Mouse (Mus musculus) embryonic facial prominence, embryonic 13.5 days (tissue): ENCODE data around the gene Zfp319. TPM values are rescaled to one million over a fixed set of nuclear protein-coding genes. Genes with fewer than 3 reads are reported as not detected.
A peak's percentile ranks its signal among the peaks of the same experiment; 100 is the strongest.

Experiments used
- ATAC-seq: fragments of 200-750 bp; cut with Nextera tagmentation; 2 replicates; pipeline ENCODE4 v1.8.0; 2017; ENCODE audit warnings: low read depth; ENCODE audit not compliant: insufficient number of reproducible peaks, insufficient read depth, low FRiP score, low TSS enrichment
- H3K27ac ChIP-seq: fragments of 300-500 bp; sonication (generic); 2 replicates; pipeline ENCODE4 v1.5.1; 2015; ENCODE audit warnings: moderate library complexity, mild to moderate bottlenecking, inconsistent platforms
- H3K27me3 ChIP-seq: fragments of 300-500 bp; sonication (generic); 2 replicates; pipeline ENCODE4 v1.6.1; 2015; ENCODE audit warnings: mild to moderate bottlenecking, inconsistent platforms
- H3K36me3 ChIP-seq: fragments of 300-500 bp; sonication (generic); 2 replicates; pipeline ENCODE4 v1.6.1; 2015; ENCODE audit warnings: mild to moderate bottlenecking, inconsistent platforms
- H3K4me1 ChIP-seq: fragments of 300-500 bp; sonication (generic); 2 replicates; pipeline ENCODE4 v1.6.1; 2015; ENCODE audit warnings: inconsistent platforms
- H3K4me2 ChIP-seq: fragments of 300-500 bp; sonication (generic); 2 replicates; pipeline ENCODE4 v1.6.1; 2015; ENCODE audit warnings: moderate library complexity, mild to moderate bottlenecking, inconsistent platforms
- H3K4me3 ChIP-seq: fragments of 300-500 bp; sonication (generic); 2 replicates; pipeline ENCODE4 v1.5.1; 2015; ENCODE audit warnings: mild to moderate bottlenecking, inconsistent platforms
- H3K9ac ChIP-seq: fragments of 300-500 bp; sonication (generic); 2 replicates; pipeline ENCODE4 v1.6.1; 2015; ENCODE audit warnings: mild to moderate bottlenecking, inconsistent platforms
- H3K9me3 ChIP-seq: fragments of 300-500 bp; sonication (generic); 2 replicates; pipeline ENCODE4 v1.6.1; 2016; ENCODE audit warnings: inconsistent platforms
- WGBS: fragments of 180-500 bp; shearing (Covaris S2); methylation state at CpG from one replicate; pipeline ENCODE4 v1.1.7; 2015; ENCODE audit warnings: mixed read lengths; 5-methylcytosine and 5-hydroxymethylcytosine counted together
- polyA plus RNA-seq: library from polyadenylated mRNA; unstranded; fragments of >200 nt; fragmentation: Nextera tagmentation; extraction: Ambion mirVana; gene quantifications from 2 replicates; pipeline ENCODE4 v1.2.1, GENCODE M21; 2015

Gene Zfp319
- polyA plus RNA-seq, 1 experiment from 2014 or later: 10.9 TPM

DNA sequence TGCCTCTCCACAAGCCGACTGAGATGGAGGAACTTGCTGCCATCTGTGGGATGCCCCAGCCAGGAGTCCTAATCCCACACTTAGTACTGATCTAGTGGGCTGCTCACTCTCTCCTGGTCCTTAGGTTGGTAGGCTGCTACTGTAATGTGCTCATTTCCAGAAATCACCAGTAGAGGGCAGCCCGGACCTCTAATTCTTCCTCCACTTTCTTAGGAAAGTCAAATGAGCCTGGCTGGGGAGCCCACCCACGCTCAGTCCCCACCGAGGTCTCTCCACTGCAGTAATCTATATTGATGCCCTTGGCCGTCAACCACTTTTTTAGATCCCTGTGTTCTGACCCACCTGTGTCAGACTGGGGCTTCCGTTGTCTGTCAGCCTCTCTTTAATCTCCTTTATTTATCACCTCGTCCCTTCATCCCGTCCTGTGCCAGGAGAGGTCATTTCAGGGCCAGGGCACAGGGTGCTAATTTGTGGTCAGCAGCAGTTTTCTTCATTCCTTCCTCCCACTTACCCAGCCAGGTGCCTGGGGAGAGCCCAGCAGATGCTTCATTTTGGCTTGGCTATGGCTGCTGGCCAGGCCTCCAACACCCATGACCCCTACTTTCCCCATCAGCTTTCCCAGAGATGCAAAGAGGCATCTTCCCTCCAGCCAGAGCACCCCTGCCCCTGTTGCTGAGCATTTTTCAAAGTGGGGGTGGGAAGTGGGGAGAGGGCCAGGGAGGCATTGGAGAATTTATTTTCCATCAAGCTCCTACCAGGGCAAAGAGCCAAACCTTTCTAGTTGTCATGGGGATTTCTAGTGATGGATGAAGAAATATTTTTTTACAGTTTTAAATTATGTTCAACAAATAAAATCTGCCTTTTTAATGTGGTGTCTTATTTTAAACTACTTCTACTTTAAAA, 15.1 kb upstream of the Zfp319 start:
- ATAC-seq: no peak
- Histone ChIP-seq H3K4me3 (no peak overlapping the region), H3K9me3 (no peaks in the 10 kb centered on the region), H3K27ac (no peak overlapping the region), H3K9ac (no peak overlapping the region), H3K4me2 (no peak overlapping the region), H3K27me3 (peaks cover 20% of the 10 kb centered on the region), H3K36me3 (peaks cover 32% of the 10 kb centered on the region), H3K4me1 (peaks cover 25% of the 10 kb centered on the region)
- WGBS: 33% methylated on average over 8 of the region's 8 CpGs

DNA sequence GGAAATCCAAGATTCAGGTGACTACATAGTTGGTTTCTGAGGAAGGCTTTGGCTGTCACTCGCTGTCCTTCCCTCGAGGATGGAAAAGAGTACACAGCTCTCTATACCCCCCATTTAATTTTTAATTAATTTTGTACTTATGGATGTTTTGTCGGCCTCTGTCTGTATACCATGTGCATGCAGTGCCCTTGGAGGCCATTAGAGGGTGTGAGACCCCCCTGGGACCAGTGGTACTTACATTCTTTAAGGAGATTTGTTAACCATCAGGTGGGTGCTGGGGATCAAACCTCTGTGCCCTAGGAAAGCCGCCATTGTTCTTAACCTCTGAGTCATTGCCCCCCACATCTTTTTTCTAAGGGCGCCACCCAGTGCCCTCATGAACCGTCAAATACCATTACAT, 12.9 kb upstream of the Zfp319 start:
- H3K36me3 ChIP-seq: peaks cover 54% of the 10 kb centered on the region
- H3K27me3 ChIP-seq: peaks cover 2% of the 10 kb centered on the region
- peaks cover 17% of the 10 kb centered on the region for H3K4me1 ChIP-seq
- no peak overlapping the region for H3K4me3 ChIP-seq
- H3K4me2 ChIP-seq: no peak overlapping the region
- no peaks in the 10 kb centered on the region for H3K9me3 ChIP-seq
- ATAC-seq: no peak
- H3K9ac ChIP-seq: no peak overlapping the region
- H3K27ac ChIP-seq: no peak overlapping the region
- WGBS: 76% methylated on average over 6 of the region's 6 CpGs

DNA sequence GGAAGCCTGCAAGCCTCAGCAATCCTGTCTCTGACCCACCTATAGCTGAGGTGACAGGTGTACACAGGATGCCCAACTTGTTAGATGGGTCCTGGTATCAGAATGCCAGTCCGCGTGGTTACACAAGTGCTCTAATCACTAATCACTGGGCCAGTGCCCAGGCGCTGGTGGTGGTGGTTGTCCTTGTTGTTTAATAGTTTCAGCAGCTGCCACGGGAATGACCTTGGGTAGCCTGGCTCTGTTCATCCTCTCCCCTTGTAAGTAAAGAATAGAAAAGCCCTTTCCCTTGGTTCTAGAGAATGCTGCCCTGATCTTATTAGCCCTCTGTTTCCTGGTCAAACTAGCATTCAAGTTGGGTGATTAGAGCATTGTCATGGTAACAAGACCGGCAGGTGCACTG, 10.0 kb upstream of the Zfp319 start:
- ATAC-seq: no peak
- 66% methylated on average over 5 of the region's 5 CpGs for WGBS
- Histone ChIP-seq H3K4me3 (no peak overlapping the region), H3K9ac (no peak overlapping the region), H3K27me3 (no peaks in the 10 kb centered on the region), H3K27ac (no peak overlapping the region), H3K9me3 (no peaks in the 10 kb centered on the region), H3K36me3 (peaks cover 78% of the 10 kb centered on the region), H3K4me2 (no peak overlapping the region), H3K4me1 (no peaks in the 10 kb centered on the region)

DNA sequence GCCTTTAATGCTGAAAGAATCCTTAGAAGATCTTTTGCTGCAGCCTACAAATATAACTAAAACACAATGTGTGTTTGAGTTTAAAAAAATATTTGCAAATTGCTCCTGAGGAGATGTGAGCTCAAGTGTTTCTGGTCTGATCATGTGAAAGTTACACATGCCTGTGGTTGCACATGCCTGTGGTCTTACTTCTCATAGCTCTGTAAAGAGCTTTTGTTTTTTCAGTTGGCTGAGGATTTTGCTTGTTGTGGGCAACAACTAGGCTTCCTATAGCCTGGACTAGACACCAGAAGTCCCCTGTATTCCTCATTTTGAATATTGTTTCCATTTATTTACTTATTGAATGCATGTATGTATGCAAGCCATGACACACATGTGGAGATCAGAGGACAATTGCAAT, 4.6 kb upstream of the Zfp319 start:
- Histone ChIP-seq H3K9ac (no peak overlapping the region), H3K27me3 (no peaks in the 10 kb centered on the region), H3K4me2 (no peak overlapping the region), H3K27ac (no peak overlapping the region), H3K4me3 (no peak overlapping the region), H3K4me1 (peaks cover 4% of the 10 kb centered on the region; the same call in 1 of the 2 replicates), H3K9me3 (no peaks in the 10 kb centered on the region), H3K36me3 (peaks cover 59% of the 10 kb centered on the region)
- no peak for ATAC-seq

DNA sequence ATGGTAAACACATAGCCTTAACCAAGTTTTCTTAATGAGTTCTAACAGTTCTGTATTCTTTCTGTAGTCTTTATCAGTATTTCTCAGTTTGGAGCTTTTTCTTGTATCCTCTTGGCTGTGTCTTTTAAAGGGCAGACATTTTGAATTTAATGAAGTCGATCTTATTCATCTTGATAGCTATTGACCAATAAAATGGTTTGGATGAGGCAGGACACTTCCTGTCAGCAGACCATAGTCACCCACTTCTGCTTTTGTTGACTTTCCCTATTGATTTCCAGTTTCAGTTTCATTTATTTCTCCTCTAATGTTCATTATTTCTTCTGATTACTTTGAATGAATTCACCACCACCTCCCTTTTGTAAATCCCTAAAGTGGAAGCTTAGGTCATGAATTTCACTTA, 4.0 kb upstream of the Zfp319 start:
- ATAC-seq: no peak
- peaks cover 5% of the 10 kb centered on the region; the same call in 1 of the 2 replicates for H3K4me1 ChIP-seq
- H3K27me3 ChIP-seq: no peaks in the 10 kb centered on the region
- H3K4me2 ChIP-seq: no peak overlapping the region
- no peak overlapping the region for H3K9ac ChIP-seq
- 91% methylated on average over 1 of the region's 1 CpGs for WGBS
- H3K9me3 ChIP-seq: no peaks in the 10 kb centered on the region
- no peak overlapping the region for H3K27ac ChIP-seq
- H3K4me3 ChIP-seq: no peak overlapping the region
- H3K36me3 ChIP-seq: peaks cover 52% of the 10 kb centered on the region

DNA sequence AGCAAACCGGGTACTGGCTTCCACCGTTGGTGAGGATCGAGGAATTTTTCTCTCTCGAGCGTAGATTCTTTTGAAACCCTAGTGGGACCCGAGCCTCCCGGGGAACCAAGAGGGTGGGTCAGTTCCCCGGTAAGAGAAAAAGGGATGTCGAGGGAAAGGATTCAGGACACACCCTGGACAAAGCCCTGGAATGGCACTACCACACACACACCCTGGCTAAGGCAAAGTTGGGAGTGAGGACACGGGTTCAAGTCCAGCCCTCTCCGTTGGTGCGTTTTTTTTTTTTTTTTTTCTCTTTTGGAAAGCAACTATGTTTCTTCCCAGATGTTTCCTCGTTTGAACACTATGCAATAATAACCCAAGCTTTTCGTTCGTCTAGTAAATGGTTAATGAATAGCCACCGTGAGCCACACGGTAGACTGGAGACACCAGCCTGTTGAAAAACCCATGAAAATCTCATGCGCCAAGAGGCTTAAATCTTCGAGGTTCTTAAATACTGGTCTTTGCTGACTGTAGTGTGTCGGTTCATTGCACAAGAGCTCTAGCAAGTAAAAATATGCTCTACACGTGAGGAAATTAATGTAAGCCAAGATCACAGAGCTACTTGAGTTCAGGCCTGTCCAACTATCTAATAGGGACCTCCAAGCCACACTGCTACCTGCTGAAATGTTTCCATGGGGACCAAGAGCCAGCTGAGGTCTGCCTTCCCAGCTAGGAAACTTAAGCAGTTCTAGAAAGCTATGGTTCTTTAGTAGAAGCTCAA, 868 bp upstream of the Zfp319 start:
- Histone ChIP-seq H3K9ac (peak overlapping the region; percentile 98), H3K27me3 (no peaks in the 10 kb centered on the region), H3K9me3 (no peaks in the 10 kb centered on the region), H3K27ac (peak overlapping the region; percentile 99), H3K4me2 (peak overlapping the region; percentile 81), H3K4me1 (peaks cover 20% of the 10 kb centered on the region), H3K36me3 (peaks cover 44% of the 10 kb centered on the region), H3K4me3 (peak overlapping the region; percentile 84)
- 25% methylated on average over 21 of the region's 21 CpGs for WGBS
- ATAC-seq: no peak

DNA sequence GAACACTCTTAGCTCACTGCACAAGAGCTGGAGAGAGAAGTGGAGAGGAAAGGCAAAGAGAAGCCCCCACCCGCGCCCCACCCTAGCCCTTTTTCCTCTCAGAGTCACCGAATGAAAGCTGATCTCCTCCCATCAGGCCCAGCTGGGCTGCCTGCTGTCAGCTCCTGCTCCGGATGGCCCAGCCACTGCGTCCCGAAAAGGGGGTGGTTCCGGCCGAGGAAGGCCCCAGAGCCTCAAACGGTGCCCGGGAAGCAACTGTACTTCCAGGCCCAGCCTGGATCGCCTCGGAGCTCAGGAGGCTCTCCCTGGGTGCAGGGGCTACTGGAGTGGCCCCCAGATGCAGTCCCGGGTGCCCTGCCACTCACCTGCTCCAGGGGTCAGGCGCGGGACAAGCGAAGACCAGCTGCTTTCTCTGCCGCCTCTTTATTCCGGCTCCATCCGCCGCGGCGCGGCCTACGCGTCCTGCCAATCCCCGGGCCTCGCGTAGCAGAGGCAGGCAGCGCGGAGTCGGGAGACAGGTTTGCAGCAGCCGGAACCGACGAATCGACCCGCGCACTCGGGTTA, 512 bp downstream of the Zfp319 start:
- H3K4me1 ChIP-seq: peaks cover 26% of the 10 kb centered on the region
- under 1% methylated on average over 38 of the region's 38 CpGs for WGBS
- H3K4me2 ChIP-seq: peak overlapping the region; percentile 81
- peak overlapping the region; percentile 99 for H3K27ac ChIP-seq
- H3K9ac ChIP-seq: peak overlapping the region; percentile 98
- no peaks in the 10 kb centered on the region for H3K27me3 ChIP-seq
- peak overlapping the region; percentile 84 for H3K4me3 ChIP-seq
- peak; percentile 16; the same call in 1 of the 2 replicates for ATAC-seq
- H3K9me3 ChIP-seq: no peaks in the 10 kb centered on the region
- peaks cover 51% of the 10 kb centered on the region for H3K36me3 ChIP-seq

DNA sequence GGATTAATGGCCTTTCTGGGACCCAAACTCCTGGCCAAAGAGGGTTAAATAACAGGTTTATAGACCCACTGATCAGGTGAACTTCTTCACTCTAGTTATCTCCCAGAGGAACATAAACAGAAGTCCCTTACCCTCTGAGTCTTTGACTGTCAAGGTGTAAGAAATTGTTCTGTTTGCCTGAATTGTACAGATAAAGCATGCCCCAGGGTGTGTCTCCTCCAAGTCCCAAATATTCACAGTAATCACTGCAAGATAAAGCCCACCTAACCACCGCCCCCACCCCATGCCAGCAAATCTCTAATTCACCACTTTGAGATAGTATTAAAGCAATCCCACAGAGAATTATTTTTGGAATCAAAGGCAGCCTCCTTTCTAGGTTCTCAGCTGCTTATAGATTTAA, 1.4 kb downstream of the Zfp319 start:
- Histone ChIP-seq H3K4me1 (peaks cover 26% of the 10 kb centered on the region), H3K36me3 (peaks cover 58% of the 10 kb centered on the region), H3K4me2 (peak overlapping the region; percentile 81), H3K9ac (peak overlapping the region; percentile 98), H3K9me3 (no peaks in the 10 kb centered on the region), H3K4me3 (peak overlapping the region; percentile 84), H3K27ac (peak overlapping the region; percentile 99), H3K27me3 (no peaks in the 10 kb centered on the region)
- no peak for ATAC-seq
- 68% methylated on average over 1 of the region's 1 CpGs for WGBS

DNA sequence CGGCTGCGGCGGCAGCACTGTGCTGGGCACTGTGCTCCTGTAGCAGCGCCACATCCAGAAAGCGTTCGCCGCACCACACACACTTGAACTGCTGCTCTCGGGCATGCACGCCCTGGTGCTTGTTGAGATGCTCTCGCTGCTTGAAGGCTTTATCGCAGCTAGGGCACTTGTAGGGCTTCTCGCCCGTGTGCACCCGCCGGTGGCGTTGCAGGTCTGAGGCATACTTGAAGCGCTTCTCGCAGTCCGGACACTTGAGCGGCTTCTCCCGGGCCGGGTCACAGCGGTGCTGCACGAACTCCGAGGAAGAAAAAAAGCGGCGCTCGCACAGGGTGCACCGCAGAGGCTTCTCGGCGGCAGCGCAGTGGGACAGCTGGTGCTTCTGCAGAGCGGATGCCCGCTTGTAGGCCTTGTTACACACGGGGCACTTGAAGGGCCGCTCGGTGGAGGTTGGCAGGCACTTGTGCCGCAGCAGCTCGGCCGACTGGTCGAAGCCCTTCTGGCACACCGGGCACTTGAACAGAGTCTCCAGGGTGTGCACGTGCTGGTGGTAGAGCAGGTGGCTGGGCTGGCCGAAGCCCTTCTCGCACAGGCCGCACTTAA, 3.8 kb downstream of the Zfp319 start:
- H3K9ac ChIP-seq: no peak overlapping the region

DNA sequence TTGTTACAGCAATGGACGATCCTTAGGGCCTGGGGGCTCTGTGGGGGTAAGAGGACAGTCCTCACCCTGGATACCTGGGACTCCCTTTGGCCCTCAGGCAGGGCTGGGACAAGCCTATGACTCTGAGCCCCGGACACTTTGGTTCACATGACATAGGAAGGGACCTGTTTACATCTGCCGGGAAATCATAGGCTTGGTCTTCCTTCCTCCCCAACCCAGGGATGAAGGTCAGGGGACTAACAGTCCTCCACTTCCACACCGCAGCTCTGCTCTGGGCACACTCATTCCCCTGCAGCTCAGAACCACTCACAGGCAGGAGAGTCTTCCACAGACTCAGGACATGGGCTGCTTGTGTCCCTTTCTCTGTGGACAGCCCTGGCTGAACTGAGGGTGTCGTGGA, 4.9 kb downstream of the Zfp319 start:
- H3K27ac ChIP-seq: no peak overlapping the region
- H3K27me3 ChIP-seq: no peaks in the 10 kb centered on the region
- H3K36me3 ChIP-seq: peaks cover 61% of the 10 kb centered on the region
- peaks cover 22% of the 10 kb centered on the region for H3K4me1 ChIP-seq
- H3K9me3 ChIP-seq: no peaks in the 10 kb centered on the region
- H3K4me2 ChIP-seq: no peak overlapping the region
- 92% methylated on average over 5 of the region's 5 CpGs for WGBS
- no peak for ATAC-seq
- H3K4me3 ChIP-seq: no peak overlapping the region
- no peak overlapping the region for H3K9ac ChIP-seq

More for the DNA sequence above, 3.8 kb downstream of the Zfp319 start:
- peaks cover 25% of the 10 kb centered on the region for H3K4me1 ChIP-seq
- ATAC-seq: no peak
- no peak overlapping the region for H3K4me3 ChIP-seq
- WGBS: 85% methylated on average over 46 of the region's 46 CpGs
- no peaks in the 10 kb centered on the region for H3K9me3 ChIP-seq
- H3K4me2 ChIP-seq: no peak overlapping the region
- no peaks in the 10 kb centered on the region for H3K27me3 ChIP-seq
- peaks cover 61% of the 10 kb centered on the region for H3K36me3 ChIP-seq
- H3K27ac ChIP-seq: no peak overlapping the region

DNA sequence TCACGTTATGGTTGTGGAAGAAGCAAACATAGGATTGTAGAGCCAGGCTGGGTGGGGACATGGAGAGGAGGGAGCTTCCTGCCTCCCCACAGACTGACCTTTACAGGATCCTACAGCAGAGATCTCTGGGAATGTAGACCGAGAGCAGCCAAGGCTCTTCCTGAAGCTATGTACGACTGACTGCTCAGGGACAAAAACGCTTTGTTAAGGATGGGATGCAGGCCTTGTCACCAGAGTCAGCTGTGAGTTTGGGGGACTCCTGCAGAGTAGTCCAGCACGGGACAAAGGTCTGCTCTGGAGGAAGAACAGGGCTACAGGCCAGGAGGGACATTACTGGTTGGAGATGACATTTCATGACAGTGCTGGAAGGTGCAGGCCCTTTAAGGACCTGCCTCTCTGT, 7.1 kb downstream of the Zfp319 start:
- Histone ChIP-seq H3K36me3 (peaks cover 61% of the 10 kb centered on the region), H3K9me3 (no peaks in the 10 kb centered on the region), H3K9ac (no peak overlapping the region), H3K4me3 (no peak overlapping the region), H3K27ac (no peak overlapping the region), H3K4me2 (no peak overlapping the region), H3K4me1 (peaks cover 22% of the 10 kb centered on the region), H3K27me3 (peaks cover 3% of the 10 kb centered on the region; the same call in 1 of the 2 replicates)
- no peak for ATAC-seq
- WGBS: 42% methylated on average over 5 of the region's 5 CpGs
